Mouse (Mus musculus): Measurements from ENCODE around the gene Gata3. TPM values are rescaled to one million over a fixed set of nuclear protein-coding genes. Genes with fewer than 3 reads are reported as not detected.

The Gata3 gene
- polyA plus RNA-seq, 1 experiment from 2014 or later: 7.5 TPM

DNA sequence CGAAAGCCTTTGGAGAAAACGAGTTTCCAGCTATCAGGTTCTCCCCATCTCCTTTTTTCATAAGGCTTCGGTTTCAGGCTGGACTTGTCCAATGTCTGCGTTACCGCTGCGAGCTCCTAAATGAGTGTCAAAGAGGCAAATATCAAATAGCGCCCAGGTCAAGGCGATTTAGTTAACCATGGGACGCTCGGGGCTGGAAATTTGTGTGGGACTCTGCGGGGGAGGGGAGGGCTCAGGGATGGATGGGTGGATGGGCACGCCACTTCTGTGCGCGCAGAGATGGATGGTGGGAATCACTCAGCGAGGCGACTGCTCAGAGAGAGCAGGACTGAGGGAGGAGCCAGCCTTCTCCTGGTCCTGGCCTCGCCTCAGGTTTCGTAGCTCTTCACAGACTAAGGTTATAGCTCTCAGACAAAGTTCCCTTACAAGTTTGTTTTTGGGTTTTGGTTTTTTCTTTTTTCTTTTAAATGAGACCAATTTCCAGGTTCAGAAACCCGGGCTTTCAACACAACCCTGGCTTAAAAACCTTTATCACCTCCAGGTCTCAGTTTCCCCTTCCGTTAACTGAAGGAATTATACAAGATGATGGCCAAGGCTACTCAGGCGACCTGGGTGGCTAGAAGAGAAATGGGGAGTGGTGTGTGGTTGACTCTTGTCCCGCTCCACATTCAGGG, 6.4 kb upstream of the Gata3 start:
- peak overlapping the region; percentile 12; the same call in 1 of the 2 replicates for H3K4me3 ChIP-seq (ENCODE audit: low read depth, low read length)

GRCm38 (mm10) chr2:9894836-9895593, 5.2 kb upstream of the Gata3 start:
- no peaks in the 10 kb centered on the region for H3K4me1 ChIP-seq (replicated peaks; ENCODE audit: control insufficient read depth, insufficient read depth)
- TF ChIP-seq CTCF (IDR thresholded peaks at IDR 0.05; ENCODE audit: low read depth) (no peak), EP300 (optimal IDR thresholded peaks at IDR 0.05) (no peak)
- H3K27me3 ChIP-seq (ENCODE audit: control insufficient read depth, insufficient read depth, low read length): peaks cover 16% of the 10 kb centered on the region
- ATAC-seq (ENCODE audit: low FRiP score, low TSS enrichment): no peak
- H3K9me3 ChIP-seq (ENCODE audit: control insufficient read depth, low read length): no peaks in the 10 kb centered on the region
- H3K36me3 ChIP-seq (ENCODE audit: control insufficient read depth, insufficient read depth, low read length): no peaks in the 10 kb centered on the region
- no peak overlapping the region for H3K9ac ChIP-seq (ENCODE audit: low read length)
- no peak overlapping the region for H3K4me3 ChIP-seq (ENCODE audit: low read depth, low read length)
- H3K27ac ChIP-seq (replicated peaks): no peak overlapping the region
- H3K4me2 ChIP-seq (replicated peaks; ENCODE audit: low read depth): no peak overlapping the region
- WGBS: 4% methylated on average over 19 of the region's 19 CpGs
- no peak for DNase-seq (ENCODE audit: low spot score)

More for the DNA sequence above, 6.4 kb upstream of the Gata3 start:
- WGBS: 2% methylated on average over 22 of the region's 22 CpGs
- Histone ChIP-seq H3K27ac (replicated peaks) (no peak overlapping the region), H3K36me3 (ENCODE audit: control insufficient read depth, insufficient read depth, low read length) (no peaks in the 10 kb centered on the region), H3K4me1 (replicated peaks; ENCODE audit: control insufficient read depth, insufficient read depth) (no peaks in the 10 kb centered on the region), H3K9me3 (ENCODE audit: control insufficient read depth, low read length) (no peaks in the 10 kb centered on the region), H3K9ac (ENCODE audit: low read length) (no peak overlapping the region), H3K4me2 (replicated peaks; ENCODE audit: low read depth) (no peak overlapping the region), H3K27me3 (ENCODE audit: control insufficient read depth, insufficient read depth, low read length) (peaks cover 12% of the 10 kb centered on the region)
- ATAC-seq (ENCODE audit: low FRiP score, low TSS enrichment): no peak
- DNase-seq (ENCODE audit: low spot score): no peak
- TF ChIP-seq CTCF (IDR thresholded peaks at IDR 0.05; ENCODE audit: low read depth): no peak

DNA sequence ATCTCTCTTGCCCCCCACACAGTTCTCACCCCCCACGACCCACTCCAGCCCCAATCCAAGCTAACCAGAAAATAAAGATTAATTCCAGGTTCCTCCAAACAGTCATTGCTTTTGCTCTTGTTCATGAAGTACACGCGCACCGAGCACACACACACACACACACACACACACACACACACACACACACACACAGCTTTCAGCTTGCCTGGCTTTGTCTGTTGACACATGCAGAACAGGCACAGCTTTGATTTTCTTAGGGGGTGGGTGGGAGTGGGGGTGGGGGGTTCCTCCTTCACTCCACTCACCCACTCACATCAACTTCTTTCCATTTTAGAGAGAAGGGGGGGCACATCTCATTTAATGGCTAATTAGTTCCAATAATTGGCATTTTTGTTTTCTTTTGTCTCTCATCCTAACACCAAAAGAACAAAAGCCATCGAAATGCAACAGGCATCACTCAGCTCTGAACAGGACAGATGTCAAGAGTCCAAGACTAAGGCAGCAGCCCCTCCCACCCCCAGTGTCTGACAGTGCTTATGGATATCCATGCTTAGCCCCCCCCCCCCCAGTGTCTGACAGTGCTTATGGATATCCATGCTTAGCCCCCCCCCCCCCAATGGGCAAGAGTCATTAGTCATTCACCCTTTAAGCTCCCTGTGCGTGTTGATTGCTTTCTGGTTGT, 3.6 kb upstream of the Gata3 start:
- H3K4me3 ChIP-seq (ENCODE audit: low read depth, low read length): no peak overlapping the region
- peaks cover 16% of the 10 kb centered on the region for H3K27me3 ChIP-seq (ENCODE audit: control insufficient read depth, insufficient read depth, low read length)
- ATAC-seq (ENCODE audit: low FRiP score, low TSS enrichment) (no peak), DNase-seq (ENCODE audit: low spot score) (no peak)
- H3K4me1 ChIP-seq (replicated peaks; ENCODE audit: control insufficient read depth, insufficient read depth): no peaks in the 10 kb centered on the region; the same call in 1 of the 2 replicates
- 0% methylated on average over 5 of the region's 6 CpGs for WGBS
- no peaks in the 10 kb centered on the region for H3K36me3 ChIP-seq (ENCODE audit: control insufficient read depth, insufficient read depth, low read length)
- no peak overlapping the region for H3K4me2 ChIP-seq (replicated peaks; ENCODE audit: low read depth)
- H3K9me3 ChIP-seq (ENCODE audit: control insufficient read depth, low read length): no peaks in the 10 kb centered on the region
- H3K27ac ChIP-seq (replicated peaks): no peak overlapping the region
- TF ChIP-seq EP300 (optimal IDR thresholded peaks at IDR 0.05) (no peak), CTCF (IDR thresholded peaks at IDR 0.05; ENCODE audit: low read depth) (no peak)
- H3K9ac ChIP-seq (ENCODE audit: low read length): no peak overlapping the region

DNA sequence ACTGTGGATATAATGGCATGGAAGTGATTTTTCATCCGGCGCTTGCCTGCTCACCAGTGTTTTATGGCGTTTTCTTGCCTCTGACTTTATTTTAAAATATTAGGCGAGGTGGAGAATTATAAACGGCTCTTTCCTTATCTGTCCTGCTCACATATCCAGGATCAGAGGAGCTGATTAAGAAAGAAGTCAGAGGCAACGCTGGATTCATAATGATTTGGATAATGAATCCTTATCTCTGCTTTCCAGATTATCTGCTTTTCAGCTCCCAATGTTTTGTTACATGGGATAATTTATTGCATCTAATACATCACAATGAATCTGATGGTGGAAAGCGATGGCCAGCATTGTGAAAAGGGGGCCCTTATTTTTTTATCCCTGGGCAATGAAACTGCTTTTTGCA, 2.7 kb upstream of the Gata3 start:
- DNase-seq (ENCODE audit: low spot score): no peak
- Histone ChIP-seq H3K27ac (replicated peaks) (no peak overlapping the region), H3K4me2 (replicated peaks; ENCODE audit: low read depth) (no peak overlapping the region), H3K9ac (ENCODE audit: low read length) (no peak overlapping the region), H3K36me3 (ENCODE audit: control insufficient read depth, insufficient read depth, low read length) (no peaks in the 10 kb centered on the region), H3K9me3 (ENCODE audit: control insufficient read depth, low read length) (no peaks in the 10 kb centered on the region), H3K27me3 (ENCODE audit: control insufficient read depth, insufficient read depth, low read length) (peaks cover 17% of the 10 kb centered on the region), H3K4me3 (ENCODE audit: low read depth, low read length) (no peak overlapping the region), H3K4me1 (replicated peaks; ENCODE audit: control insufficient read depth, insufficient read depth) (no peaks in the 10 kb centered on the region; the same call in 1 of the 2 replicates)
- TF ChIP-seq CTCF (IDR thresholded peaks at IDR 0.05; ENCODE audit: low read depth): no peak
- TF ChIP-seq EP300 (optimal IDR thresholded peaks at IDR 0.05): no peak
- no peak for ATAC-seq (ENCODE audit: low FRiP score, low TSS enrichment)
- WGBS: 9% methylated on average over 7 of the region's 7 CpGs

GRCm38 (mm10) chr2:9890906-9891305, 1.1 kb upstream of the Gata3 start:
- ATAC-seq (ENCODE audit: low FRiP score, low TSS enrichment) (no peak), DNase-seq (ENCODE audit: low spot score) (no peak)
- 8% methylated on average over 5 of the region's 5 CpGs for WGBS
- no peaks in the 10 kb centered on the region for H3K36me3 ChIP-seq (ENCODE audit: control insufficient read depth, insufficient read depth, low read length)
- no peak overlapping the region for H3K4me3 ChIP-seq (ENCODE audit: low read depth, low read length)
- H3K9me3 ChIP-seq (ENCODE audit: control insufficient read depth, low read length): no peaks in the 10 kb centered on the region
- TF ChIP-seq EP300 (optimal IDR thresholded peaks at IDR 0.05): no peak
- no peak for TF ChIP-seq CTCF (IDR thresholded peaks at IDR 0.05; ENCODE audit: low read depth)
- peaks cover 17% of the 10 kb centered on the region for H3K27me3 ChIP-seq (ENCODE audit: control insufficient read depth, insufficient read depth, low read length)
- no peaks in the 10 kb centered on the region; the same call in 1 of the 2 replicates for H3K4me1 ChIP-seq (replicated peaks; ENCODE audit: control insufficient read depth, insufficient read depth)
- H3K9ac ChIP-seq (ENCODE audit: low read length): no peak overlapping the region
- no peak overlapping the region for H3K4me2 ChIP-seq (replicated peaks; ENCODE audit: low read depth)
- H3K27ac ChIP-seq (replicated peaks): no peak overlapping the region
